Mouse (Mus musculus) left cerebral cortex, adult 2 months (tissue): ENCODE measurements around the gene Nkx6-1. TPM values are rescaled to one million over a fixed set of nuclear protein-coding genes. Genes with fewer than 3 reads are reported as not detected.

Experiments
- DNase-seq, 2 experiments: peaks; one replicate each; pipeline ENCODE4 v3.0.0; 2021 to 2022; ENCODE audit warnings: low spot score in 2 of 2, mixed read lengths in 1 of 2; ENCODE audit errors: extremely low spot score in 1 of 2
- H3K27ac ChIP-seq: fragments of 200-600 bp; 2 replicates; pipeline ENCODE4 v1.8.1; 2022
- H3K4me3 ChIP-seq: fragments of 200-600 bp; 2 replicates; pipeline ENCODE4 v1.8.1; 2022
- CTCF ChIP-seq: fragments of 200-600 bp; IDR thresholded peaks from 2 replicates; pipeline ENCODE4 v1.8.1; 2022; ENCODE audit warnings: antibody characterized with exemption, mild to moderate bottlenecking, moderate library complexity
- intact Hi-C: fragments of 180-260 bp; cut with DNase I; formaldehyde crosslinking; loops from one replicate; pipeline ENCODE4 v1.15.1; 2025
- long read RNA-seq, 2 experiments: library from polyadenylated mRNA; stranded (forward); transcript quantifications; one replicate each; pipeline ENCODE4 v2.0.0; 2021; ENCODE audit warnings: borderline mapping rate in 2 of 2
- total RNA-seq, 2 experiments: library from RNA; stranded (reverse); gene quantifications; 2 replicates each; pipeline ENCODE4 v1.2.3; 2021

The Nkx6-1 gene
- under 1 TPM; 0.12 to 0.20 TPM for total RNA-seq
- long read RNA-seq, experiment 1, result 0 reads
- long read RNA-seq, experiment 2, result 0 reads

- no peak for DNase-seq
- H3K4me3 ChIP-seq, result no peak within 1 kb of the TSS; the same call in 1 of the 2 replicates
- no peak for TF ChIP-seq CTCF
- H3K27ac ChIP-seq, result no peak within 1 kb of the TSS
- intact Hi-C loops, result loop anchor here (5.0 kb wide), 2 partner anchors 298 to 843 kb away; partner anchors contain the start of gene Abraxas1
Measured at GRCm38 (mm10) chr5:101664945-101665615, at the start of gene Nkx6-1. TSS of gene Nkx6-1 (minus strand) at chr5:101664996.

- TF ChIP-seq CTCF, result peak; percentile 51
- DNase-seq, result no peak
- intact Hi-C loops, result no loop called here
- Histone ChIP-seq H3K4me3 (no peak overlapping the region), H3K27ac (no peak overlapping the region)
Measured at GRCm38 (mm10) chr5:101713064-101713613, 48.3 kb upstream of the Nkx6-1 start.

GRCm38 (mm10) chr5:101703374-101704260, 38.8 kb upstream of the Nkx6-1 start:
- H3K4me3 ChIP-seq, result peak overlapping the region; percentile 13; the same call in 1 of the 2 replicates
- H3K27ac ChIP-seq, result no peak overlapping the region
- TF ChIP-seq CTCF, result no peak
- DNase-seq, result peak in 1 of 2 experiments; percentile 32
- intact Hi-C loops, result no loop called here

GRCm38 (mm10) chr5:101702636-101703035, 37.8 kb upstream of the Nkx6-1 start:
- intact Hi-C loops, result no loop called here
- Histone ChIP-seq H3K4me3 (no peak overlapping the region), H3K27ac (no peak overlapping the region)
- TF ChIP-seq CTCF, result no peak
- DNase-seq, result no peak

- peak; percentile 77 for TF ChIP-seq CTCF
- intact Hi-C loops, result no loop called here
- DNase-seq, result peak; percentile 13
- H3K27ac ChIP-seq, result no peak overlapping the region
- H3K4me3 ChIP-seq, result no peak overlapping the region
Measured at GRCm38 (mm10) chr5:101700607-101701006, 35.8 kb upstream of the Nkx6-1 start.

GRCm38 (mm10) chr5:101688581-101688980, 23.8 kb upstream of the Nkx6-1 start:
- Histone ChIP-seq H3K27ac (no peak overlapping the region), H3K4me3 (no peak overlapping the region)
- intact Hi-C loops, result no loop called here
- no peak for DNase-seq
- TF ChIP-seq CTCF, result peak; percentile 45

GRCm38 (mm10) chr5:101683340-101683739, 18.5 kb upstream of the Nkx6-1 start:
- no peak for TF ChIP-seq CTCF
- intact Hi-C loops, result no loop called here

GRCm38 (mm10) chr5:101680338-101680737, 15.5 kb upstream of the Nkx6-1 start:
- Histone ChIP-seq H3K27ac (no peak overlapping the region), H3K4me3 (no peak overlapping the region)
- no peak for DNase-seq
- no peak for TF ChIP-seq CTCF
- intact Hi-C loops, result no loop called here

More at GRCm38 (mm10) chr5:101683340-101683739, 18.5 kb upstream of the Nkx6-1 start:
- Histone ChIP-seq H3K27ac (no peak overlapping the region), H3K4me3 (no peak overlapping the region)
- DNase-seq, result no peak

- intact Hi-C loops, result loop anchor here (1.0 to 5.0 kb wide), 4 partner anchors 302 to 847 kb away; partner anchors contain the start of gene Abraxas1
- DNase-seq, result no peak
- H3K4me3 ChIP-seq, result no peak overlapping the region
- peak; percentile 70 for TF ChIP-seq CTCF
- H3K27ac ChIP-seq, result no peak overlapping the region
Measured at GRCm38 (mm10) chr5:101669381-101669780, 4.6 kb upstream of the Nkx6-1 start.

- no peak for DNase-seq
- Histone ChIP-seq H3K4me3 (no peak overlapping the region), H3K27ac (no peak overlapping the region)
- no peak for TF ChIP-seq CTCF
- intact Hi-C loops, result loop anchor here (2.0 to 5.0 kb wide), 3 partner anchors 301 to 846 kb away; partner anchors contain the start of gene Abraxas1
Measured at GRCm38 (mm10) chr5:101668475-101668874, 3.7 kb upstream of the Nkx6-1 start.

- no peak for TF ChIP-seq CTCF
- H3K4me3 ChIP-seq, result no peak overlapping the region
- intact Hi-C loops, result loop anchor here (2.0 to 5.0 kb wide), 3 partner anchors 301 to 846 kb away; partner anchors contain the start of gene Abraxas1
Measured at GRCm38 (mm10) chr5:101668028-101668427, 3.2 kb upstream of the Nkx6-1 start.

More at GRCm38 (mm10) chr5:101668028-101668427, 3.2 kb upstream of the Nkx6-1 start:
- no peak overlapping the region for H3K27ac ChIP-seq
- DNase-seq, result no peak
